Mouse (Mus musculus) ES-E14 (cell line): Measurements from ENCODE around the gene Kifc3. TPM values are rescaled to one million over a fixed set of nuclear protein-coding genes. Genes with fewer than 3 reads are reported as not detected.

Source experiments
- DNase-seq: peaks from one replicate; pipeline ENCODE4 v3.0.0-alpha.2; 2013; ENCODE audit warnings: low read depth, low spot score
- H3K27ac ChIP-seq: 2 replicates; pipeline ENCODE4 v1.5.1; 2012; ENCODE audit warnings: low read depth, mild to moderate bottlenecking, low read length, moderate library complexity, mixed read lengths; ENCODE audit not compliant: poor library complexity, insufficient read depth, severe bottlenecking
- H3K36me3 ChIP-seq: 2 replicates; pipeline ENCODE4 v1.6.1; 2012; ENCODE audit warnings: mild to moderate bottlenecking, low read length, moderate library complexity, mixed read lengths; ENCODE audit not compliant: control insufficient read depth, poor library complexity, insufficient read depth, severe bottlenecking
- H3K4me1 ChIP-seq, 2 experiments: fragments of 150-350 bp in 1 of 2; sonication (generic) in 1 of 2; 2 replicates each; pipeline ENCODE4 v1.6.1; 2012; ENCODE audit warnings: low read length in 2 of 2, mild to moderate bottlenecking in 1 of 2, mixed read lengths in 1 of 2; ENCODE audit not compliant: control insufficient read depth in 2 of 2, insufficient read depth in 2 of 2, poor library complexity in 1 of 2
- H3K4me3 ChIP-seq, 2 experiments: fragments of 150-350 bp in 1 of 2; sonication (generic) in 1 of 2; 2 replicates each; pipeline ENCODE4 v1.5.1; 2012; ENCODE audit warnings: low read length in 2 of 2, low read depth in 1 of 2, mild to moderate bottlenecking in 1 of 2, mixed read lengths in 1 of 2; ENCODE audit not compliant: insufficient read depth in 1 of 2, poor library complexity in 1 of 2, severe bottlenecking in 1 of 2
- H3K9ac ChIP-seq: 2 replicates; pipeline ENCODE4 v1.6.1; 2012; ENCODE audit warnings: low read depth, mild to moderate bottlenecking, low read length, mixed read lengths; ENCODE audit not compliant: poor library complexity, insufficient read depth, severe bottlenecking
- H3K9me3 ChIP-seq: fragments of 150-350 bp; sonication (generic); 2 replicates; pipeline ENCODE4 v1.6.1; 2012; ENCODE audit warnings: low read depth, mild to moderate bottlenecking, low read length; ENCODE audit not compliant: control insufficient read depth, insufficient read depth
- CHD2 ChIP-seq: IDR thresholded peaks from 2 replicates; pipeline ENCODE4 v1.6.1; 2014; ENCODE audit warnings: mild to moderate bottlenecking, low read depth, low read length, inconsistent platforms
- HCFC1 ChIP-seq: IDR thresholded peaks from 2 replicates; pipeline ENCODE4 v1.6.1; 2012; ENCODE audit warnings: low read length, inconsistent platforms, borderline replicate concordance; ENCODE audit not compliant: insufficient read depth
- MAFK ChIP-seq: IDR thresholded peaks from 2 replicates; pipeline ENCODE4 v1.6.1; 2014; ENCODE audit warnings: mild to moderate bottlenecking, low read depth, low read length, inconsistent platforms; ENCODE audit not compliant: insufficient read depth
- ZC3H11A ChIP-seq: IDR thresholded peaks from 2 replicates; pipeline ENCODE4 v1.6.1; 2012; ENCODE audit warnings: low read depth, mild to moderate bottlenecking, inconsistent platforms, low read length, borderline replicate concordance
- ZNF384 ChIP-seq: IDR thresholded peaks from 2 replicates; pipeline ENCODE4 v1.6.1; 2012; ENCODE audit warnings: low read depth, low read length, inconsistent platforms
- in situ Hi-C, 2 experiments: fragments of 600-800 bp; cut with MboI; formaldehyde crosslinking; loops; one replicate each; pipeline ENCODE4 v1.15.1; 2025; ENCODE audit warnings: low sequenced_read_pairs in 2 of 2, inconsistent platforms in 1 of 2; ENCODE audit not compliant: unreplicated experiment in 2 of 2
- total RNA-seq: library from RNA; depleted of rRNA; stranded (reverse); fragments of 300-350 nt; gene quantifications from 2 replicates; pipeline ENCODE4 v1.2.3, GENCODE M21; 2012

The Kifc3 gene
- total RNA-seq, 1 experiment = 45.6 TPM

GRCm38 (mm10) chr8:95140555-95140954 is 62.1 kb downstream of the Kifc3 start:
- in situ Hi-C loops = no loop called here
- Histone ChIP-seq H3K9me3 (no peaks in the 10 kb centered on the region), H3K4me1 (peaks cover 23 to 51% of the 10 kb centered on the region in 2 experiments), H3K9ac (no peak overlapping the region), H3K36me3 (no peaks in the 10 kb centered on the region), H3K4me3 (no peak overlapping the region), H3K27ac (no peak overlapping the region)
- TF ChIP-seq MAFK (no peak), CHD2 (no peak), HCFC1 (no peak), ZNF384 (no peak), ZC3H11A (no peak)
- DNase-seq = no peak

- no peak for DNase-seq
- no peaks in the 10 kb centered on the region for H3K36me3 ChIP-seq
- peaks cover 17 to 47% of the 10 kb centered on the region in 2 experiments for H3K4me1 ChIP-seq
- in situ Hi-C loops = no loop called here
- no peaks in the 10 kb centered on the region for H3K9me3 ChIP-seq
- H3K27ac ChIP-seq = no peak overlapping the region
- H3K4me3 ChIP-seq = no peak overlapping the region
- no peak overlapping the region for H3K9ac ChIP-seq
- TF ChIP-seq ZC3H11A = no peak
- no peak for TF ChIP-seq HCFC1
- TF ChIP-seq MAFK = no peak
- no peak for TF ChIP-seq ZNF384
- no peak for TF ChIP-seq CHD2
These were observed 63.6 kb downstream of the Kifc3 start for GRCm38 (mm10) chr8:95139051-95139365.

- peaks cover 15 to 44% of the 10 kb centered on the region in 2 experiments for H3K4me1 ChIP-seq
- H3K27ac ChIP-seq = no peak overlapping the region
- H3K9ac ChIP-seq = no peak overlapping the region; the same call in 1 of the 2 replicates
These were observed 64.1 kb downstream of the Kifc3 start for GRCm38 (mm10) chr8:95138341-95139050.

GRCm38 (mm10) chr8:95137641-95138098 is 64.9 kb downstream of the Kifc3 start:
- Histone ChIP-seq H3K4me1 (peaks cover 13 to 42% of the 10 kb centered on the region in 2 experiments), H3K27ac (no peak overlapping the region), H3K9ac (peak overlapping the region; percentile 39; the same call in 1 of the 2 replicates), H3K4me3 (peak overlapping the region; percentile 22 to 29), H3K9me3 (no peaks in the 10 kb centered on the region), H3K36me3 (no peaks in the 10 kb centered on the region)
- DNase-seq = no peak
- no peak for TF ChIP-seq ZC3H11A
- TF ChIP-seq CHD2 = peak; percentile 62; the same call in 1 of the 2 replicates
- peak; percentile 55; the same call in 1 of the 2 replicates for TF ChIP-seq MAFK
- no peak for TF ChIP-seq ZNF384
- no peak for TF ChIP-seq HCFC1
- in situ Hi-C loops = no loop called here

More at GRCm38 (mm10) chr8:95138341-95139050, 64.1 kb downstream of the Kifc3 start:
- Histone ChIP-seq H3K4me3 (peak overlapping the region; percentile 22 to 29; a peak in 3 of 4 replicates), H3K9me3 (no peaks in the 10 kb centered on the region), H3K36me3 (no peaks in the 10 kb centered on the region)
- TF ChIP-seq ZC3H11A (no peak), CHD2 (no peak), ZNF384 (no peak), HCFC1 (no peak), MAFK (no peak)
- no peak for DNase-seq
- in situ Hi-C loops = no loop called here
